Mouse (Mus musculus): ENCODE measurements around the gene Ddx46.

Ddx46 gene

DNA sequence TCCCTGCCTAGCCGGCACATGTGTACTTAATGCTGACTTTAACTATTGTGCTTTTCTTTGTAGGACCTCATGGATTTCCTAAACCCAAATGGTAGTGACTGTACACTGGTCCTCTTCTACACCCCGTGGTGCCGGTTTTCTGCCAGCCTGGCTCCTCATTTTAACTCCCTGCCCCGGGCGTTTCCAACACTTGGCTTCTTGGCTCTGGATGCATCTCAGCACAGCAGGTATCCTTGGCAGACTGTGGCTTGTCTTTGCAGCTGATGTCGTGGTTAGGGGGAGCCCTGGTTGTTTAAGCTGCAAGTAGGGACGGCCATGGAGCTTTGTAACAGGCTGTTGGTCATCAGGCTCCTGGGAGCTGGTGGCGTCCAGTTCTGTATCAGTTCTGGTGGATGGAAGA, 86.7 kb downstream of the Ddx46 start:
- in situ Hi-C loops (cut with MboI, MseI) = no loop called here

GRCm38 (mm10) chr13:55721995-55722394, 87.2 kb downstream of the Ddx46 start:
- in situ Hi-C loops (cut with MboI, MseI) = no loop called here

GRCm38 (mm10) chr13:55726598-55727119, 91.8 kb downstream of the Ddx46 start:
- in situ Hi-C loops (cut with MboI, MseI) = no loop called here

GRCm38 (mm10) chr13:55727120-55727838, 92.5 kb downstream of the Ddx46 start, which contains the start of gene Pcbd2:
Gene Pcbd2 (plus strand): TSS chr13:55727368.
- in situ Hi-C loops (cut with MboI, MseI) = no loop called here

GRCm38 (mm10) chr13:55727839-55728238, 93.0 kb downstream of the Ddx46 start:
- in situ Hi-C loops (cut with MboI, MseI) = no loop called here

DNA sequence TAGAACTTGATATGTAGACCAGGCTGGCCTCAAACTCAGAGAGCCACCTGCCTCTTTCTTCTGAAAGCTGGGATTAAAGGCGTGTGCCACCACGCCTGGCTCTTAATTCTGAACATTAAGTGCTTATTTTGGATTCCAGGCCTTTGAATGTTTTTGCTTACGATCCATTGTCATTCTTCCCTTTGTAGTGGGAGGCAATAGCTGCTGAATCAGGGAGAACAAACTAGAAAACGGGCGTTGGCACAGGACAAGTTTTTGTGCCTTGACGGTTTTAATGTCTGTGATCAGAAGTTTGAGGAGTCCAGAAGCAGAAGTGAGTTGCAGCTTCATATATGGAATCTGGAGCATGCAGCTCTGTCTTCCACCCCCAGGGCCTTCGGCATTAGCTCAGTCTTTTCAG, 95.9 kb downstream of the Ddx46 start:
- in situ Hi-C loops (cut with MboI, MseI) = no loop called here

Measured in T-helper 1 cell (primary cell).